Mouse (Mus musculus) liver, postnatal 0 days (tissue): ENCODE measurements at regions not wholly inside any gene's neighbourhood (a gene's known extent, or its start where the extent isn't known, plus 50 kb on each side); places are given as distances from the start of the nearest gene placed in this dataset.

Experiments used
- ATAC-seq: fragments of 200-750 bp; cut with Nextera tagmentation; 2 replicates; pipeline ENCODE4 v1.8.0; 2017; ENCODE audit warnings: mild to moderate bottlenecking, moderate library complexity
- DNase-seq: peaks from one replicate; pipeline ENCODE4 v3.0.0-alpha.2; 2016
- H3K27ac ChIP-seq: fragments of 300-500 bp; sonication (generic); 2 replicates; pipeline ENCODE4 v1.5.1; 2014; ENCODE audit warnings: antibody characterized with exemption, moderate library complexity, mild to moderate bottlenecking, low read depth
- H3K27me3 ChIP-seq: fragments of 300-500 bp; sonication (generic); 2 replicates; pipeline ENCODE4 v1.6.1; 2014; ENCODE audit warnings: low read length, control low read depth, mixed read lengths; ENCODE audit not compliant: insufficient read depth
- H3K36me3 ChIP-seq: fragments of 300-500 bp; sonication (generic); replicated peaks from 2 replicates; pipeline ENCODE4 v1.6.1; 2014; ENCODE audit warnings: mild to moderate bottlenecking, control low read depth, low read length, moderate library complexity, mixed read lengths; ENCODE audit not compliant: insufficient read depth
- H3K4me1 ChIP-seq: fragments of 300-500 bp; sonication (generic); 2 replicates; pipeline ENCODE4 v1.6.1; 2014; ENCODE audit warnings: antibody characterized with exemption, mild to moderate bottlenecking, control low read depth; ENCODE audit not compliant: insufficient read depth
- H3K4me2 ChIP-seq: fragments of 300-500 bp; sonication (generic); 2 replicates; pipeline ENCODE4 v1.6.1; 2014; ENCODE audit warnings: low read depth, mild to moderate bottlenecking, low read length, moderate library complexity, mixed read lengths
- H3K4me3 ChIP-seq: fragments of 300-500 bp; sonication (generic); 2 replicates; pipeline ENCODE4 v1.5.1; 2014; ENCODE audit warnings: low read depth, low read length
- H3K9ac ChIP-seq: fragments of 300-500 bp; sonication (generic); replicated peaks from 2 replicates; pipeline ENCODE4 v1.6.1; 2014; ENCODE audit warnings: mild to moderate bottlenecking, moderate library complexity
- H3K9me3 ChIP-seq: fragments of 300-500 bp; sonication (generic); 2 replicates; pipeline ENCODE4 v1.6.1; 2016; ENCODE audit warnings: mild to moderate bottlenecking, control low read depth, low read length, mixed read lengths
- CTCF ChIP-seq: sonication (generic); IDR thresholded peaks from 2 replicates; pipeline ENCODE4 v1.5.1; 2016; ENCODE audit warnings: antibody characterized with exemption, low read depth
- EP300 ChIP-seq: IDR thresholded peaks from 2 replicates; pipeline ENCODE4 v1.6.1; 2016; ENCODE audit warnings: antibody characterized with exemption, low read depth, mild to moderate bottlenecking
- WGBS: fragments of 180-500 bp; shearing (Covaris S2); extraction: QIAGEN DNeasy Blood & Tissue Kit; methylation state at CpG from one replicate; pipeline ENCODE4 v1.1.7; 2014; ENCODE audit not compliant: insufficient replicate concordance; 5-methylcytosine and 5-hydroxymethylcytosine counted together

- ATAC-seq, result peak; percentile 91
- 61% methylated on average over 9 of the region's 9 CpGs for WGBS
These were observed 58.7 kb upstream of the Eed start for GRCm38 (mm10) chr7:90039504-90039903.

GRCm38 (mm10) chr7:90040581-90041340 is 60.0 kb upstream of the Eed start:
- H3K9me3 ChIP-seq, result no peaks in the 10 kb centered on the region
- no peak overlapping the region for H3K4me3 ChIP-seq
- peak overlapping the region; percentile 91 for H3K27ac ChIP-seq
- H3K27me3 ChIP-seq, result no peaks in the 10 kb centered on the region
- no peaks in the 10 kb centered on the region for H3K36me3 ChIP-seq
- ATAC-seq (no peak), DNase-seq (no peak)
- H3K9ac ChIP-seq, result no peak overlapping the region
- no peak overlapping the region for H3K4me2 ChIP-seq
- peaks cover 48% of the 10 kb centered on the region for H3K4me1 ChIP-seq
- WGBS, result 73% methylated on average over 11 of the region's 11 CpGs
- TF ChIP-seq CTCF (no peak), EP300 (no peak)

More at GRCm38 (mm10) chr7:90039504-90039903, 58.7 kb upstream of the Eed start:
- Histone ChIP-seq H3K4me1 (peaks cover 44% of the 10 kb centered on the region), H3K4me3 (no peak overlapping the region), H3K36me3 (no peaks in the 10 kb centered on the region), H3K27ac (peak overlapping the region; percentile 91), H3K27me3 (no peaks in the 10 kb centered on the region), H3K4me2 (no peak overlapping the region), H3K9ac (no peak overlapping the region), H3K9me3 (no peaks in the 10 kb centered on the region)
- TF ChIP-seq EP300 (peak; percentile 74), CTCF (no peak)
- peak; percentile 59 for DNase-seq

GRCm38 (mm10) chr7:90041565-90042024 is 60.8 kb upstream of the Eed start:
- no peak overlapping the region for H3K4me3 ChIP-seq
- H3K4me1 ChIP-seq, result peaks cover 51% of the 10 kb centered on the region

GRCm38 (mm10) chr7:90042364-90042763 is 61.6 kb upstream of the Eed start:
- 42% methylated on average over 7 of the region's 7 CpGs for WGBS
- Histone ChIP-seq H3K36me3 (no peaks in the 10 kb centered on the region), H3K4me3 (no peak overlapping the region), H3K9me3 (no peaks in the 10 kb centered on the region), H3K27me3 (no peaks in the 10 kb centered on the region), H3K4me2 (peak overlapping the region; percentile 58), H3K9ac (peak overlapping the region; percentile 5), H3K27ac (peak overlapping the region; percentile 91), H3K4me1 (peaks cover 56% of the 10 kb centered on the region)
- peak; percentile 43 for ATAC-seq
- no peak for TF ChIP-seq EP300
- TF ChIP-seq CTCF, result no peak
- DNase-seq, result no peak

More at GRCm38 (mm10) chr7:90041565-90042024, 60.8 kb upstream of the Eed start:
- no peak for ATAC-seq
- Histone ChIP-seq H3K27me3 (no peaks in the 10 kb centered on the region), H3K27ac (peak overlapping the region; percentile 91), H3K36me3 (no peaks in the 10 kb centered on the region), H3K9ac (0 out of 2 replicates have a peak overlapping the region, but pooled peaks have one; percentile 3), H3K4me2 (peak overlapping the region; percentile 58), H3K9me3 (no peaks in the 10 kb centered on the region)
- no peak for DNase-seq
- WGBS, result 31% methylated on average over 5 of the region's 5 CpGs
- TF ChIP-seq CTCF (no peak), EP300 (peak; percentile 54; the same call in 1 of the 2 replicates)

GRCm38 (mm10) chr7:90043526-90043925 is 62.7 kb upstream of the Eed start:
- no peak overlapping the region for H3K9ac ChIP-seq
- ATAC-seq, result no peak
- H3K4me1 ChIP-seq, result peaks cover 68% of the 10 kb centered on the region

GRCm38 (mm10) chr7:90044100-90044698 is 63.4 kb upstream of the Eed start:
- 89% methylated on average over 4 of the region's 4 CpGs for WGBS
- Histone ChIP-seq H3K27ac (peak overlapping the region; percentile 82), H3K4me3 (no peak overlapping the region), H3K4me1 (peaks cover 70% of the 10 kb centered on the region), H3K27me3 (no peaks in the 10 kb centered on the region), H3K9me3 (no peaks in the 10 kb centered on the region), H3K9ac (no peak overlapping the region), H3K4me2 (peak overlapping the region; percentile 61), H3K36me3 (no peaks in the 10 kb centered on the region)
- DNase-seq (no peak), ATAC-seq (no peak)
- no peak for TF ChIP-seq CTCF
- TF ChIP-seq EP300, result no peak

More at GRCm38 (mm10) chr7:90043526-90043925, 62.7 kb upstream of the Eed start:
- TF ChIP-seq EP300 (no peak), CTCF (no peak)
- H3K4me3 ChIP-seq, result no peak overlapping the region
- WGBS, result 74% methylated on average over 8 of the region's 8 CpGs
- DNase-seq, result no peak
- H3K4me2 ChIP-seq, result no peak overlapping the region
- no peaks in the 10 kb centered on the region for H3K9me3 ChIP-seq
- no peaks in the 10 kb centered on the region for H3K36me3 ChIP-seq
- no peaks in the 10 kb centered on the region for H3K27me3 ChIP-seq
- H3K27ac ChIP-seq, result peak overlapping the region; percentile 91; the same call in 1 of the 2 replicates
